Mouse (Mus musculus) heart, adult 2 months (tissue): Measurements from ENCODE around the gene Slc24a1. TPM values are rescaled to one million over a fixed set of nuclear protein-coding genes. Genes with fewer than 3 reads are reported as not detected.

Experiments used
- DNase-seq, 2 experiments: peaks; one replicate each; pipeline ENCODE4 v3.0.0; 2021
- H3K27ac ChIP-seq: fragments of 200-600 bp; 2 replicates; pipeline ENCODE4 v1.8.1; 2022
- H3K27me3 ChIP-seq: fragments of 200-500 bp; 2 replicates; pipeline ENCODE4 v1.6.1; 2012; ENCODE audit warnings: mild to moderate bottlenecking, low read length, inconsistent platforms, mixed read lengths; ENCODE audit not compliant: control insufficient read depth, insufficient read depth
- H3K36me3 ChIP-seq: fragments of 200-500 bp; 2 replicates; pipeline ENCODE4 v1.6.1; 2012; ENCODE audit warnings: low read length, inconsistent platforms; ENCODE audit not compliant: control insufficient read depth, insufficient read depth
- H3K4me1 ChIP-seq: fragments of 200-500 bp; 2 replicates; pipeline ENCODE4 v1.6.1; 2011; ENCODE audit warnings: low read length; ENCODE audit not compliant: control insufficient read depth, insufficient read depth
- H3K4me3 ChIP-seq: fragments of 200-600 bp; 2 replicates; pipeline ENCODE4 v1.8.1; 2022
- H3K79me2 ChIP-seq: fragments of 200-500 bp; replicated peaks from 2 replicates; pipeline ENCODE4 v1.6.1; 2012; ENCODE audit warnings: mild to moderate bottlenecking, inconsistent platforms, low read length, moderate library complexity, mixed read lengths; ENCODE audit not compliant: control insufficient read depth, insufficient read depth
- H3K9ac ChIP-seq: fragments of 200-500 bp; 2 replicates; pipeline ENCODE4 v1.6.1; 2012; ENCODE audit warnings: low read depth, mild to moderate bottlenecking, control low read depth, inconsistent platforms, low read length, mixed read lengths
- CTCF ChIP-seq: fragments of 200-600 bp; IDR thresholded peaks from 2 replicates; pipeline ENCODE4 v1.8.1; 2022; ENCODE audit warnings: antibody characterized with exemption, mild to moderate bottlenecking, moderate library complexity
- EP300 ChIP-seq: fragments of 200-500 bp; IDR thresholded peaks from 2 replicates; pipeline ENCODE4 v1.6.1; 2011; ENCODE audit warnings: low read depth, low read length, control low read depth; ENCODE audit not compliant: insufficient read depth
- POLR2A ChIP-seq: fragments of 200-500 bp; IDR thresholded peaks from 2 replicates; pipeline ENCODE4 v1.6.1; 2011; ENCODE audit warnings: mild to moderate bottlenecking, low read depth, low read length, control low read depth; ENCODE audit not compliant: insufficient read depth
- WGBS: fragments of 180-500 bp; shearing (Covaris S2); methylation state at CpG from one replicate; pipeline ENCODE4 v1.1.7; 2018; 5-methylcytosine and 5-hydroxymethylcytosine counted together
- intact Hi-C: fragments of 180-260 bp; cut with DNase I; formaldehyde crosslinking; loops from one replicate; pipeline ENCODE4 v1.15.1; 2025
- polyA plus RNA-seq: library from polyadenylated mRNA; depleted of rRNA; stranded (reverse); fragments of >200 nt; gene quantifications from 2 replicates; pipeline ENCODE4 v1.2.3, GENCODE M21; 2012
- total RNA-seq, 2 experiments: library from RNA; stranded (reverse); gene quantifications; 2 replicates each; pipeline ENCODE4 v1.2.3; 2021

The Slc24a1 gene
- total and polyA plus RNA-seq, 3 experiments = 0.02 to 0.10 (median 0.05) TPM

- TF ChIP-seq CTCF = no peak
- TF ChIP-seq EP300 = no peak
- no peaks in the 10 kb centered on the region for H3K27me3 ChIP-seq
- intact Hi-C loops = no loop called here
- no peak overlapping the region for H3K9ac ChIP-seq
- WGBS = 49% methylated on average over 5 of the region's 5 CpGs
- no peaks in the 10 kb centered on the region for H3K36me3 ChIP-seq
- H3K4me3 ChIP-seq = no peak overlapping the region
- H3K4me1 ChIP-seq = peaks cover 10% of the 10 kb centered on the region
- H3K79me2 ChIP-seq = no peaks in the 10 kb centered on the region
- no peak for DNase-seq
- H3K27ac ChIP-seq = no peak overlapping the region
Observed at GRCm38 (mm10) chr9:64925771-64926170, 25.6 kb downstream of the Slc24a1 start.

- 61% methylated on average over 16 of the region's 16 CpGs for WGBS
- Histone ChIP-seq H3K27ac (no peak overlapping the region), H3K4me1 (peaks cover 1% of the 10 kb centered on the region; the same call in 1 of the 2 replicates), H3K36me3 (no peaks in the 10 kb centered on the region), H3K9ac (no peak overlapping the region), H3K79me2 (no peaks in the 10 kb centered on the region), H3K27me3 (no peaks in the 10 kb centered on the region), H3K4me3 (no peak overlapping the region)
- TF ChIP-seq POLR2A (no peak), EP300 (no peak), CTCF (no peak)
- intact Hi-C loops = no loop called here
- DNase-seq = no peak
Observed at GRCm38 (mm10) chr9:64918560-64918959, 32.8 kb downstream of the Slc24a1 start.

DNA sequence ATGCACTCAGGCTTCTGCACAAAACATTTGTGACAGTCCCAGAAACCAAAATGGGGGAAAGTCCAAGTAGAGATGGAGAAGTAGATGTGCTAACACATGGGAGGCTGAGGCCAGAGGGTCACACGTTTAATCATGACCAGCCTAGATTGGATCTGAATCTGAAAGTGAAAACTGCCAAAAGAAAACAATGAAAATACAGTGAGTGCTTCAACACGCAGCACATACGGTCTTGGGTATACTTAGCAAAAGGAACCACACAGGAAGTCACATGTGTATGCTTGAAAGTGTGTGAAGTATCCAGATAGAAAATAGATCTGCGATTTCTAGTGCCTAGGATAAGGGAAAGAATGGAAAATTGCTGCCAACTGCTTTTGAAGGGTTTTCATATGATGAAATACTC is 36.8 kb downstream of the Slc24a1 start:
- H3K27me3 ChIP-seq = no peaks in the 10 kb centered on the region
- no peak for DNase-seq
- peaks cover 1% of the 10 kb centered on the region; the same call in 1 of the 2 replicates for H3K4me1 ChIP-seq
- H3K79me2 ChIP-seq = no peaks in the 10 kb centered on the region
- intact Hi-C loops = no loop called here
- no peaks in the 10 kb centered on the region for H3K36me3 ChIP-seq
- H3K9ac ChIP-seq = no peak overlapping the region
- H3K27ac ChIP-seq = no peak overlapping the region
- TF ChIP-seq POLR2A = no peak
- TF ChIP-seq CTCF = no peak
- TF ChIP-seq EP300 = no peak
- WGBS = 41% methylated on average over 4 of the region's 4 CpGs
- no peak overlapping the region for H3K4me3 ChIP-seq

DNA sequence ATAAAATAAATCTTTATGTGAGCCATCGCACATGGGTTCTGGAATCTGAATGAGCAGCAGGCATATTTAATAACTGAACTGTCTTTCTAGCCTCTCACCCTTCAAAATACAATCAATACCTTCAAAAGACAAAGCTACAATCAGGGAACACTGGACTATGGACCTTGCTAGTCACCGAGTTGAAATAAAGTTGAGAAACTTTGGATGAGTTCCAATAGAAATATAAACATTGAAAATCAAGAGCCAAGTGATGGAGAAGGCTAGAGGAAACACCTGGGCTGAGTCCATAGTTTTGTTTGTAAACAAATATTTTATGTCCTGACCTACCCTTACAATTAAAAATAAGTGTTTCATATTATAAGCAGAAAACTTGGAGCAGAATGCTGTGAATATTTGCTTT is 37.4 kb downstream of the Slc24a1 start:
- no peaks in the 10 kb centered on the region for H3K27me3 ChIP-seq
- H3K36me3 ChIP-seq = no peaks in the 10 kb centered on the region
- no peak overlapping the region for H3K27ac ChIP-seq
- TF ChIP-seq EP300 (no peak), CTCF (no peak), POLR2A (no peak)
- H3K79me2 ChIP-seq = no peaks in the 10 kb centered on the region
- H3K9ac ChIP-seq = no peak overlapping the region
- H3K4me1 ChIP-seq = peaks cover 1% of the 10 kb centered on the region; the same call in 1 of the 2 replicates
- intact Hi-C loops = no loop called here
- no peak overlapping the region for H3K4me3 ChIP-seq
- WGBS = 62% methylated on average over 2 of the region's 2 CpGs
- no peak for DNase-seq

DNA sequence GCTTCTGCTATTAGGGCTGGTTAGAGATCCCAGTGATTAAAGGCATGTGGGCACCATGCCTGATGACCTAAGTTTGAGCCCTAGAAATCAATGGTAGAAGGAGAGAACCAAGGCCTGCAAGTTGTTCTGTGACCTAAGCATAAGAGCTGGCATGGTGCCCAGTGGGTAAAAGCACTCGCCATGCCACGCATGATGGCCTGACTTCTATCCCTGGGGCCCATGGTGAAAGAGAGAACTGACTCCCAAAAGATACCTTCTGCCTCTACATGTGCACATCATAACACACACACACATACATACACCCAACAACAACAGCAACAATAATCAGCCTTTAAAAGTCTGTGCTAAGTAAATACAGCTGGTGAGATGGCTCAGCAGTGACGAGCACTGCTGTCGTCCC is 38.0 kb downstream of the Slc24a1 start:
- Histone ChIP-seq H3K79me2 (no peaks in the 10 kb centered on the region), H3K36me3 (no peaks in the 10 kb centered on the region), H3K4me1 (peaks cover 1% of the 10 kb centered on the region; the same call in 1 of the 2 replicates), H3K4me3 (no peak overlapping the region), H3K27me3 (no peaks in the 10 kb centered on the region), H3K9ac (no peak overlapping the region), H3K27ac (no peak overlapping the region)
- intact Hi-C loops = no loop called here
- TF ChIP-seq CTCF (no peak), POLR2A (no peak), EP300 (no peak)
- 90% methylated on average over 4 of the region's 4 CpGs for WGBS
- no peak for DNase-seq

GRCm38 (mm10) chr9:64907441-64907840 is 44.0 kb downstream of the Slc24a1 start:
- Histone ChIP-seq H3K27me3 (no peaks in the 10 kb centered on the region), H3K4me3 (no peak overlapping the region), H3K9ac (no peak overlapping the region), H3K79me2 (no peaks in the 10 kb centered on the region), H3K27ac (no peak overlapping the region), H3K4me1 (no peaks in the 10 kb centered on the region), H3K36me3 (no peaks in the 10 kb centered on the region)
- intact Hi-C loops = no loop called here
- TF ChIP-seq POLR2A = no peak
- TF ChIP-seq EP300 = no peak
- no peak for TF ChIP-seq CTCF
- no peak for DNase-seq
- WGBS = 79% methylated on average over 3 of the region's 3 CpGs
